Mouse (Mus musculus) hindbrain, embryonic 10.5 days (tissue): ENCODE measurements around the gene Stx18. TPM values are rescaled to one million over a fixed set of nuclear protein-coding genes. Genes with fewer than 3 reads are reported as not detected.

Experiments used
- DNase-seq: peaks from one replicate; pipeline ENCODE4 v3.0.0-alpha.2; 2017; ENCODE audit warnings: low spot score
- H3K27ac ChIP-seq: fragments of 300-500 bp; sonication (generic); 2 replicates; pipeline ENCODE4 v1.5.1; 2016; ENCODE audit warnings: mild to moderate bottlenecking, moderate library complexity
- H3K27me3 ChIP-seq: fragments of 300-500 bp; sonication (generic); 2 replicates; pipeline ENCODE4 v1.6.1; 2016; ENCODE audit warnings: mild to moderate bottlenecking; ENCODE audit not compliant: poor library complexity, insufficient read depth, severe bottlenecking
- H3K36me3 ChIP-seq: fragments of 300-500 bp; sonication (generic); 2 replicates; pipeline ENCODE4 v1.6.1; 2016; ENCODE audit warnings: mild to moderate bottlenecking, moderate library complexity
- H3K4me1 ChIP-seq: fragments of 300-500 bp; sonication (generic); replicated peaks from 2 replicates; pipeline ENCODE4 v1.6.1; 2016; ENCODE audit warnings: mild to moderate bottlenecking
- H3K4me3 ChIP-seq: fragments of 300-500 bp; sonication (generic); 2 replicates; pipeline ENCODE4 v1.5.1; 2016; ENCODE audit warnings: mild to moderate bottlenecking, moderate library complexity
- H3K9me3 ChIP-seq: fragments of 300-500 bp; sonication (generic); 2 replicates; pipeline ENCODE4 v1.6.1; 2016; ENCODE audit warnings: mild to moderate bottlenecking, moderate library complexity
- WGBS: fragments of 180-500 bp; shearing (Covaris S2); methylation state at CpG from one replicate; pipeline ENCODE4 v1.1.7; 2016; 5-methylcytosine and 5-hydroxymethylcytosine counted together
- polyA plus RNA-seq: library from polyadenylated mRNA; unstranded; fragments of >200 nt; fragmentation: Nextera tagmentation; extraction: Ambion mirVana; gene quantifications from 2 replicates; pipeline ENCODE4 v1.2.1, GENCODE M21; 2016

The Stx18 gene
- polyA plus RNA-seq, 1 experiment from 2014 or later, result 52.0 TPM

DNA sequence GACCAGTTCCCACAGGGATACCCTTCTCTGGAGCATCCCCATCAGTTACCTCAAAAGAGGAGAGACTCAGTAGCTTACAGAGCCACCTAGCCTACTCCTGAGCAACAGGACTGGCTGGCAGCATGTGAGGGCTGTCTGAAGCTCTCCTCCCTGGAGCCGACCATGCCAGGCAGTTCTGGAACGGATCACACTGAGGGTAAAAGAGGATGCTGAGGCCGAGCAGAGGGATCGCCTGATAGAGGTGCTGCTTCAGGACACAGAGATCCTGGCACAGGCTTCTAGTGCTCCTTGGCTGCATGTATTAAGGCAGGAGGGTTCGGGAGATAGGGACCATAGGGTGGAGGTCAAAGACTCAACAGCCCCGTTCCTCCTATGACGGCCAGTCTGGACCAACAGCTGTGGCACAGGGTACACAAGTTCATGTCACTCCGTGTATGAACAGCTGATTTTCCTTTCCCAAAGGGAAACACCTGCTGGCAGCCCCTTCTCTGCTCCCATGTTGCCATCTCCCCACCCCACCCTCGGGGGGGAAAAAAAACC, 119.0 kb downstream of the Stx18 start:
- peak; percentile 6 for DNase-seq
- peaks cover 52% of the 10 kb centered on the region for H3K4me1 ChIP-seq
- WGBS, result 74% methylated on average over 9 of the region's 9 CpGs
- H3K9me3 ChIP-seq, result peaks cover 9% of the 10 kb centered on the region
- H3K4me3 ChIP-seq, result peak overlapping the region; percentile 89
- H3K36me3 ChIP-seq, result peaks cover 53% of the 10 kb centered on the region
- H3K27me3 ChIP-seq, result peaks cover 41% of the 10 kb centered on the region
- H3K27ac ChIP-seq, result peak overlapping the region; percentile 97

- DNase-seq, result peak; percentile 57
- H3K4me1 ChIP-seq, result peaks cover 42% of the 10 kb centered on the region
- H3K9me3 ChIP-seq, result peaks cover 9% of the 10 kb centered on the region
- peaks cover 43% of the 10 kb centered on the region for H3K36me3 ChIP-seq
- H3K27me3 ChIP-seq, result peaks cover 43% of the 10 kb centered on the region
- H3K27ac ChIP-seq, result peak overlapping the region; percentile 97
- 3% methylated on average over 17 of the region's 17 CpGs for WGBS
- H3K4me3 ChIP-seq, result peak overlapping the region; percentile 89
These were observed 120.0 kb downstream of the Stx18 start for GRCm38 (mm10) chr5:38158501-38158946.

- peak overlapping the region; percentile 89 for H3K4me3 ChIP-seq
- H3K27me3 ChIP-seq, result peaks cover 43% of the 10 kb centered on the region
- peak; percentile 66 for DNase-seq
- peaks cover 36% of the 10 kb centered on the region for H3K4me1 ChIP-seq
- under 1% methylated on average over 79 of the region's 79 CpGs for WGBS
- peaks cover 37% of the 10 kb centered on the region for H3K36me3 ChIP-seq
- H3K9me3 ChIP-seq, result peaks cover 9% of the 10 kb centered on the region
- H3K27ac ChIP-seq, result peak overlapping the region; percentile 97
These were observed 120.5 kb downstream of the Stx18 start for GRCm38 (mm10) chr5:38158947-38159633.

DNA sequence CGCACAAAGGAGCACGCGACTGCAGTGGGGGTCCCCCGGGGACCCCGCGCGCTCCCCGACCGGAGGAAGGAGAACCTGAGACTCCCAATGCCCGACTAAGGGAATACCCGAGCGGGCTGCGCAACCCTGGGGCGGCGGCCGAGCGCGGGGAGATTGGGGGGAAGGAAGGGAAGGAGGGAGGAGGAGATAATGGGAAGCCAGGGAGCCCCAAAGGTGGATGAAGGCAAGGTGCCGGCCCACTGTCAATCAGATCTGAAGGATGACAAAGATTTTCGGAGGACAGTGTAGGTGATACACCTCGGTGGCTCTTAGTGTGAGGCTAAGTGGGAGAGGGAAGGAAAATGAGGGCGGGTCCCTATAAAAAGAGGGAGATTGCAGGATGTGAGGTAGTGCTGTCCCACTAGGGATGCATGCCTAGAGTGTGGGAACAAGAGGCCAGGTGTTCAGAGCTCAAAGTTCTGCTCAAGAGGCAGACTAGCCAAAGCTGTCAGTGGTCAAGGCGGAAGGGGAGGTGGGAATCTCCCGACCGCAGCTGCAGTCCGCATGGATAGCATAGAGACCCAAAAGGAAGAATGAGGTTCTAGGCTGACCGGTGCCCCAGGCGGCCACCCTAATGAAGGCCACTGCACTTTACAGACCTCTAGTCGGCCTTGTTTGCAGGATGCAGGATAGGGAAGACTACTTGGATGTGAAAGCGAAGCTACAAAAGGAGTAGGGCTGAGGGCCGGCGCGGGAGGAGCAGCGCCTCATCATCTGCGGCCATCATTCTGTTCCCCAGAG, 121.3 kb downstream of the Stx18 start, which contains the start of gene Nsg1:
Nsg1 (minus strand) TSS at position 274 of the 780 bp plus-strand sequence.
- Histone ChIP-seq H3K27ac (peak within 1 kb of the TSS; percentile 97), H3K27me3 (peaks cover 43% of the 10 kb centered on the region), H3K4me3 (peak within 1 kb of the TSS; percentile 89), H3K4me1 (peaks cover 35% of the 10 kb centered on the region), H3K9me3 (peaks cover 2% of the 10 kb centered on the region), H3K36me3 (peaks cover 30% of the 10 kb centered on the region)
- DNase-seq, result peak; percentile 45
- 6% methylated on average over 35 of the region's 35 CpGs for WGBS

GRCm38 (mm10) chr5:38168497-38168896, 130.0 kb downstream of the Stx18 start:
- H3K27me3 ChIP-seq, result no peaks in the 10 kb centered on the region
- H3K4me3 ChIP-seq, result no peak overlapping the region
- no peak for DNase-seq
- H3K9me3 ChIP-seq, result no peaks in the 10 kb centered on the region
- WGBS, result 84% methylated on average over 11 of the region's 11 CpGs
- H3K36me3 ChIP-seq, result no peaks in the 10 kb centered on the region
- no peak overlapping the region for H3K27ac ChIP-seq
- H3K4me1 ChIP-seq, result no peaks in the 10 kb centered on the region

DNA sequence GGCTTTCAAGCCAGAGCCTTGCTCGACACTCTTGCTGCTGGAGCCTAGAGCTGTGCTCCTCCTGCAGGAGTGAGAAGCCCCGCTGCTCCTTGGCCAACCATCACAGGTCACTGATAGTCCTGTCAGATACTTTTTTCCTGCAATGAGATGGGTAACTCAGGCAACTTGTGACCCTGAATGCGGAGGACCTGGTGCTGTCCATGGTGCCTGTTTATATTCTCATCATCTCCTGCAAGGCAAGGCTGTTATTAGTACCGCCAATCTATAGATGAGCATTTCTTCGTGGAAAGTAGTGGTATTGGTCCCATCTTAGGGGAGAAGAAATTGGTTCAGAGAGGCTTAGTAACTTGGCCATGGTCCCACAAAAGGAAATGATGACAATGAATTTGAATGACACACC, 135.2 kb downstream of the Stx18 start:
- H3K27me3 ChIP-seq, result no peaks in the 10 kb centered on the region
- no peak overlapping the region for H3K27ac ChIP-seq
- H3K4me1 ChIP-seq, result no peaks in the 10 kb centered on the region
- no peak for DNase-seq
- H3K9me3 ChIP-seq, result no peaks in the 10 kb centered on the region
- 48% methylated on average over 5 of the region's 5 CpGs for WGBS
- no peaks in the 10 kb centered on the region for H3K36me3 ChIP-seq
- H3K4me3 ChIP-seq, result no peak overlapping the region

- 87% methylated on average over 16 of the region's 16 CpGs for WGBS
- Histone ChIP-seq H3K36me3 (no peaks in the 10 kb centered on the region), H3K27me3 (no peaks in the 10 kb centered on the region), H3K27ac (no peak overlapping the region), H3K4me1 (no peaks in the 10 kb centered on the region), H3K9me3 (no peaks in the 10 kb centered on the region), H3K4me3 (no peak overlapping the region)
- DNase-seq, result no peak
These were observed 135.8 kb downstream of the Stx18 start for GRCm38 (mm10) chr5:38174256-38174912.

DNA sequence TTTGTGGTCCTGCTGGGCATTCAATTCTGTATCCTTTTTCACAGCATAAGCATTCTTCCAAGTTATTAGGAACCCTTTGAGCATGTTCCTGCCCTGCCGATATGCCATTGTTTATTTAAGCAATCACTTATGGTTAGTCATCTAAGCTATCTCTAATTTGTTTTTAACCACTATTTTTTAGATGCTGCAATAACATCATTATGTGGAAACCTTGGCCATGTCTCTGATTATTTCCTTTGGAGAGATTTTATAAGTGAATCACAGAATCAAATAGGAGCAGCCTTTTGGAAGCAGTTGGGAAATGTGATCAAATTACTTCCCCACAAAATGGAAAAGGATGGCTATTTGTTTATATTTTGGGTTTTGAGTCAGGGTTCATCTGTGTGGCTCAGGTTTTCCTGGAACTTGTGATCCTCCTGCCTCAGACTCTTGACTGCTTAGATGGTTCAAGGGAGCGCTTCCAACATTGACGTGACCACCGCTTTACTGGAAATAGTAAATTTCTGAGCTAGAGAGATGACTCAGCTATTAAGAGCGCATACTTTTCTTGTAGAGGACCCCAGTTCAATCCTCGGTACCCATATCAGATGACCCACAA, 146.2 kb downstream of the Stx18 start:
- no peak for DNase-seq
- H3K27me3 ChIP-seq, result no peaks in the 10 kb centered on the region
- no peak overlapping the region for H3K4me3 ChIP-seq
- no peaks in the 10 kb centered on the region for H3K36me3 ChIP-seq
- 91% methylated on average over 6 of the region's 6 CpGs for WGBS
- H3K27ac ChIP-seq, result no peak overlapping the region
- no peaks in the 10 kb centered on the region for H3K4me1 ChIP-seq
- no peaks in the 10 kb centered on the region for H3K9me3 ChIP-seq

GRCm38 (mm10) chr5:38187006-38187405, 148.5 kb downstream of the Stx18 start:
- no peak overlapping the region for H3K27ac ChIP-seq
- no peaks in the 10 kb centered on the region for H3K36me3 ChIP-seq
- WGBS, result 80% methylated on average over 2 of the region's 2 CpGs
- DNase-seq, result no peak
- no peaks in the 10 kb centered on the region for H3K4me1 ChIP-seq
- H3K9me3 ChIP-seq, result no peaks in the 10 kb centered on the region
- H3K4me3 ChIP-seq, result no peak overlapping the region
- no peaks in the 10 kb centered on the region for H3K27me3 ChIP-seq

Other genes with a start within 250 kb of the Stx18 start
- gene Msx1, start 214.2 kb upstream of the Stx18 start, polyA plus RNA-seq, result 188 and 212 TPM in 2 replicates
- gene Nsg1, start 121.2 kb downstream of the Stx18 start, polyA plus RNA-seq, result 142 and 224 TPM in 2 replicates
- 16.4 and 19.4 TPM in 2 replicates for gene Zbtb49, start 181.7 kb downstream of the Stx18 start, polyA plus RNA-seq
- gene Lyar, start 181.7 kb downstream of the Stx18 start, polyA plus RNA-seq, result 101 and 148 TPM in 2 replicates
- 81.7 and 93.4 TPM in 2 replicates for gene Tmem128, start 221.4 kb downstream of the Stx18 start, polyA plus RNA-seq
- 0.06 and 0.07 TPM in 2 replicates for gene Otop1, start 237.2 kb downstream of the Stx18 start, polyA plus RNA-seq